Mouse (Mus musculus): ENCODE measurements around the gene As3mt. TPM values are rescaled to one million over a fixed set of nuclear protein-coding genes. Genes with fewer than 3 reads are reported as not detected.
"Not testable (repeated sequence)": the region's sequence is repeated elsewhere in the genome, so short reads cannot be mapped to it uniquely, and the experiment has no call there.

As3mt gene
- polyA plus RNA-seq, 1 experiment from 2014 or later: 42.5 TPM

DNA sequence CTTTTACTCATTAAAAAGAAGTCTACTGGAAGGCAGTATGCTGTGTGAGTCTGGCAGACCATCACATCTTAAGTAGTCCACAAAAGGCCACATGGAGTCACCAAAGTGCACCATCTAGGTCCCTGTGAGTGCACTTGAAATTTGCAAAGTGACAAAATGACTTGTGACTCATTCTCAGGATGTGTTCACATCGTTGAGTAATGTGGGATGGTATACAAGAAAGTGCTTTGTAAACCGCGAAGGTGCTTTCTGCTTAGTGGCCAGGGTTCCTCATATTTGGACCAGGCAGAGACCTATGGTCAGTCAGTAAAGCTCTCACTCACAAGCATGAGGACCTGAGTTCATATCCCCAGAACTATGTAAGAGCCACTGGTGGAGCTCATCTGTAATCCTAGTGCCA lies 40.5 kb downstream of the As3mt start:
- H3K4me2 ChIP-seq (ENCODE audit: low read length): no peak overlapping the region
- no peaks in the 10 kb centered on the region for H3K9me3 ChIP-seq (ENCODE audit: control insufficient read depth, low read length)
- no peak for ATAC-seq (ENCODE audit: low FRiP score, low TSS enrichment)
- H3K4me1 ChIP-seq (ENCODE audit: control insufficient read depth, insufficient read depth, low read length): 0 out of 2 replicates have a peak, but pooled peaks cover 4% of the 10 kb centered on the region
- no peak overlapping the region for H3K27ac ChIP-seq (replicated peaks; ENCODE audit: low read depth, low read length)
- 91% methylated on average over 3 of the region's 3 CpGs for WGBS
- H3K27me3 ChIP-seq (ENCODE audit: control insufficient read depth, insufficient read depth, low read length): no peaks in the 10 kb centered on the region
- no peak overlapping the region for H3K4me3 ChIP-seq (replicated peaks; ENCODE audit: low read depth, low read length)
- no peak for DNase-seq
- no peaks in the 10 kb centered on the region for H3K36me3 ChIP-seq (ENCODE audit: control insufficient read depth, insufficient read depth, low read length)
- no peak overlapping the region for H3K9ac ChIP-seq (replicated peaks; ENCODE audit: low read length)

DNA sequence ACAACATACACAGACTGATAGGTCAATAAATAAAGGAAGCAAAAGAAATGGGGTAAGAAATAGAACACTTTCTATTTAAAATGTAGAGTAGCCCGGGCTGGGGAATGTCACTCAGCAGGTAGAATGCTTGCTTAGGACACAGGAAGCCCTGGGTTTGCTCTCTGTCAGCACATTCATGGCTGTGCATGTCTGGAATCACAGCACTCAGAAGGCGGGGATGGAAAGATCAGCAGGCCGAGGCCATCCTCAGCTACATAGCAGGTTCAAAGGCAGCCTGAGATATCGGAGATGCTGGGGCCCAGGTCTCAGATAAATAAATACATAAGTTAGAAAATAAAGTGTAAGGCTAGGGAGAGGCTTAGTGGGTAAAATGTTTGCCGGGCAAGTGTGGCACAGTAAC lies 45.0 kb downstream of the As3mt start:
- WGBS: 92% methylated on average over 5 of the region's 5 CpGs
- no peak for ATAC-seq (ENCODE audit: low FRiP score, low TSS enrichment)

DNA sequence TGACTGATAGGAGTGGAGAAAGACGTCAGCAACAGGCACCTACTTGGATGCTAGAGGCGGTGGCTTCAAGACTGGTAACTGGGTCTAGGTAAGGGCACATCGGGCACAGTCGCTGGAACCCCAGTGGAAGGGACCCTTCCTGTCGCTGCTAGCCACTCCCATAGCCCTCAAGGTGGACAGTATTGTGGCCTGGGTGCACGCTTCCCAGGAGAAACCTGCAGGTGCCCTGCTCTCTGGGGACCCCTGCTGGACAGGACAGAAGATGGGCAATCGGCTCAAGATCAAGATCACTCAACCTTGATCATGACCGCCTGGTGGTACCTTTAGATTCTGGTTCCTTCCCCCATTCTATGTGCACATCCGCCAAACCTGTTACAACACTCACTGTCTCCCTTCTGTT lies 47.8 kb downstream of the As3mt start:
- no peak overlapping the region for H3K4me3 ChIP-seq (replicated peaks; ENCODE audit: low read depth, low read length)
- no peak overlapping the region for H3K27ac ChIP-seq (replicated peaks; ENCODE audit: low read depth, low read length)
- no peak overlapping the region for H3K4me2 ChIP-seq (ENCODE audit: low read length)
- DNase-seq (no peak), ATAC-seq (ENCODE audit: low FRiP score, low TSS enrichment) (no peak)
- no peaks in the 10 kb centered on the region for H3K9me3 ChIP-seq (ENCODE audit: control insufficient read depth, low read length)
- no peaks in the 10 kb centered on the region for H3K4me1 ChIP-seq (ENCODE audit: control insufficient read depth, insufficient read depth, low read length)
- H3K27me3 ChIP-seq (ENCODE audit: control insufficient read depth, insufficient read depth, low read length): peaks cover 12% of the 10 kb centered on the region
- no peak overlapping the region for H3K9ac ChIP-seq (replicated peaks; ENCODE audit: low read length)
- no peaks in the 10 kb centered on the region for H3K36me3 ChIP-seq (ENCODE audit: control insufficient read depth, insufficient read depth, low read length)
- 52% methylated on average over 9 of the region's 9 CpGs for WGBS

More for the DNA sequence above, 45.0 kb downstream of the As3mt start:
- H3K27ac ChIP-seq (replicated peaks; ENCODE audit: low read depth, low read length): no peak overlapping the region
- no peak for DNase-seq
- H3K4me3 ChIP-seq (replicated peaks; ENCODE audit: low read depth, low read length): no peak overlapping the region
- no peaks in the 10 kb centered on the region for H3K27me3 ChIP-seq (ENCODE audit: control insufficient read depth, insufficient read depth, low read length)
- H3K36me3 ChIP-seq (ENCODE audit: control insufficient read depth, insufficient read depth, low read length): no peaks in the 10 kb centered on the region
- H3K9ac ChIP-seq (replicated peaks; ENCODE audit: low read length): no peak overlapping the region
- no peak overlapping the region for H3K4me2 ChIP-seq (ENCODE audit: low read length)
- H3K9me3 ChIP-seq (ENCODE audit: control insufficient read depth, low read length): no peaks in the 10 kb centered on the region
- H3K4me1 ChIP-seq (ENCODE audit: control insufficient read depth, insufficient read depth, low read length): no peaks in the 10 kb centered on the region

- Histone ChIP-seq H3K9ac (replicated peaks; ENCODE audit: low read length) (no peak overlapping the region), H3K9me3 (ENCODE audit: control insufficient read depth, low read length) (no peaks in the 10 kb centered on the region), H3K4me2 (ENCODE audit: low read length) (no peak overlapping the region), H3K27ac (replicated peaks; ENCODE audit: low read depth, low read length) (no peak overlapping the region), H3K4me3 (replicated peaks; ENCODE audit: low read depth, low read length) (no peak overlapping the region), H3K36me3 (ENCODE audit: control insufficient read depth, insufficient read depth, low read length) (no peaks in the 10 kb centered on the region), H3K27me3 (ENCODE audit: control insufficient read depth, insufficient read depth, low read length) (peaks cover 12% of the 10 kb centered on the region), H3K4me1 (ENCODE audit: control insufficient read depth, insufficient read depth, low read length) (no peaks in the 10 kb centered on the region)
- WGBS: 93% methylated on average over 4 of the region's 4 CpGs
- ATAC-seq (ENCODE audit: low FRiP score, low TSS enrichment): no peak
- DNase-seq: no peak
These were observed 49.0 kb downstream of the As3mt start for GRCm38 (mm10) chr19:46756221-46756620.

DNA sequence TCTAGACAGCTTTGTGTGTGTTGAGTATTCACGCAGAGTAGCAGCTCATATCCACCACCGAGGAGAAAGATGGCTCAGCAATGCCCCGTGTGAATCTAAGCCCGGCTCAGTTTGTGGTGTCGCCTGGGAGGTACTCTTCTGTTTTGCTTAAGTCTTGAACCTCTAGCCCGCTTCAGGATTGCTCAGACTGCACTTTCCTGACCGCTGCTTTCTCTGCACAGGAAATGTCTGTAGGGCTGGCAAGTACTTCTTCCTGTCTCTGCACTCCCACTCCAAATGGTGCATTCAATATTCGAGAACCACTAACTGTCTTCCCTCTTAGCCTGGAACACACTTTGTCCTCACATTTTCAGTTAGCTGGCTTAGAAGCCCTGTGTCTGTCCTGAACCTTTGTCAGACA lies 51.8 kb downstream of the As3mt start:
- H3K4me3 ChIP-seq (replicated peaks; ENCODE audit: low read depth, low read length): no peak overlapping the region
- H3K9me3 ChIP-seq (ENCODE audit: control insufficient read depth, low read length): no peaks in the 10 kb centered on the region
- H3K9ac ChIP-seq (replicated peaks; ENCODE audit: low read length): no peak overlapping the region
- H3K36me3 ChIP-seq (ENCODE audit: control insufficient read depth, insufficient read depth, low read length): no peaks in the 10 kb centered on the region
- no peak overlapping the region for H3K27ac ChIP-seq (replicated peaks; ENCODE audit: low read depth, low read length)
- DNase-seq: no peak
- peaks cover 12% of the 10 kb centered on the region for H3K27me3 ChIP-seq (ENCODE audit: control insufficient read depth, insufficient read depth, low read length)
- no peak overlapping the region for H3K4me2 ChIP-seq (ENCODE audit: low read length)
- peaks cover 14% of the 10 kb centered on the region for H3K4me1 ChIP-seq (ENCODE audit: control insufficient read depth, insufficient read depth, low read length)
- WGBS: 69% methylated on average over 8 of the region's 8 CpGs
- ATAC-seq (ENCODE audit: low FRiP score, low TSS enrichment): no peak

DNA sequence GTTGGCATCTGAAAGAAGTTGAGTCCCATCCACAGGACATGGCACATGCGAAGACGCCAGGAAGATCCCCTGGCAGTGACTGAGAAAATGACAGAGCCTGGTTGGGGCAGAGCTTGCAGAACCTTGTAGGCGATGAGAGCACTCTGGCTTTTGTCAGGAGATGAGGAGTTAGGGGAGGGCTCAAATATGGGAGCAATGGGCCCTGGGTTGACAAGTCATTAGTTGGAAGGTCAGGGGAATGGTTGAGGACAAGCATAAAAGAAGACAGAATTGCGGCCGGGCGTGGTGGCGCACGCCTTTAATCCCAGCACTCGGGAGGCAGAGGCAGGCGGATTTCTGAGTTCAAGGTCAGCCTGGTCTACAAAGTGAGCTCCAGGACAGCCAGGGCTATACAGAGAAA lies 52.7 kb downstream of the As3mt start:
- H3K9ac ChIP-seq (replicated peaks; ENCODE audit: low read length); DNase-seq; H3K4me3 ChIP-seq (replicated peaks; ENCODE audit: low read depth, low read length); ATAC-seq (ENCODE audit: low FRiP score, low TSS enrichment); H3K4me2 ChIP-seq (ENCODE audit: low read length); H3K27ac ChIP-seq (replicated peaks; ENCODE audit: low read depth, low read length); H3K9me3 ChIP-seq (ENCODE audit: control insufficient read depth, low read length); H3K36me3 ChIP-seq (ENCODE audit: control insufficient read depth, insufficient read depth, low read length): not testable (repeated sequence)
- peaks cover 22% of the 10 kb centered on the region for H3K4me1 ChIP-seq (ENCODE audit: control insufficient read depth, insufficient read depth, low read length)
- 87% methylated on average over 10 of the region's 10 CpGs for WGBS
- H3K27me3 ChIP-seq (ENCODE audit: control insufficient read depth, insufficient read depth, low read length): peaks cover 12% of the 10 kb centered on the region

DNA sequence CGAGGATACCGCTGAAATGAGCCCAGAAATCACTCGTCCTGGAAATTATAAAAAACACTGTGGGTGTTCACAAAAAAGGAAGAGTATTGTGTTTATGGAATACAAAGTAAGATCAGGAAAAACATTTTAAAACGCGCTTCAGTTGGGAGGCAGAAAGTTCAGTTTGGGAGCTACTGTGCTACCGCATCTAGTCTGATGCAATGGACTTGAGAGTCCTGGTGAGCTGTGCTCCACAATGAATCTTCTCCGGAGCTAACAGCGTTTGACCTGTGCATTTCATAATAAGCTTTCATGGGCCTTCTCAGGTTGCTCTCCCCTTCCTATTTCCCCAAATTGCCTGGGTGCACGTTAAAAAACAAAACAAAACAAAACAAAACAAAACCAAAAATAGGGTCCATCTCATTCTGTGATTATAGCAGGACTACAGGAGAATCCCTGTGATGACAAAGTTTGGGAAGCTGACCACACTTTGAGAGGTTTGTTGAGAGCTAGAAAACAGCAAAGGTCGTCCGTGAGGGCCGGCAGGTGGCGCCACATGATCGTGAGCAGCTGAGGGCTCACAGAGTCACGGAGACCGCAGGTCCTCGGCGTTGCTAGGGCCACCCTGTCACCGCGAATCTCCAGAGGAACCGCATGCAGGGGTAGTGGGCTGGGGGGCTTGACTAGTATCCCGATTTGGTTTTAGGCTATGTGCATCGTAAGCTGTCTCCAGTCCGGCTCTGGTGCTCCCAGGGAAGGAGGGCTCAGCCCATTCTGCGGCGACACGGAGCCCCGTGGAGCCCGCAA lies 53.3 kb downstream of the As3mt start:
- Histone ChIP-seq H3K27me3 (ENCODE audit: control insufficient read depth, insufficient read depth, low read length) (peaks cover 12% of the 10 kb centered on the region), H3K36me3 (ENCODE audit: control insufficient read depth, insufficient read depth, low read length) (no peaks in the 10 kb centered on the region), H3K4me1 (ENCODE audit: control insufficient read depth, insufficient read depth, low read length) (peaks cover 27% of the 10 kb centered on the region), H3K4me3 (replicated peaks; ENCODE audit: low read depth, low read length) (peak overlapping the region; percentile 85), H3K4me2 (ENCODE audit: low read length) (peak overlapping the region; percentile 100), H3K27ac (replicated peaks; ENCODE audit: low read depth, low read length) (peak overlapping the region; percentile 74), H3K9ac (replicated peaks; ENCODE audit: low read length) (peak overlapping the region; percentile 36), H3K9me3 (ENCODE audit: control insufficient read depth, low read length) (no peaks in the 10 kb centered on the region)
- DNase-seq: peak; percentile 93
- ATAC-seq (ENCODE audit: low FRiP score, low TSS enrichment): peak; percentile 65
- 18% methylated on average over 29 of the region's 29 CpGs for WGBS

GRCm38 (mm10) chr19:46761247-46761946 lies 54.1 kb downstream of the As3mt start, which contains the start of gene Cnnm2:
Cnnm2 (plus strand) TSS chr19:46761596.
- DNase-seq: peak; percentile 100

More at GRCm38 (mm10) chr19:46761247-46761946, 54.1 kb downstream of the As3mt start, which contains the start of gene Cnnm2:
- Histone ChIP-seq H3K9ac (replicated peaks; ENCODE audit: low read length) (peak within 1 kb of the TSS; percentile 78), H3K9me3 (ENCODE audit: control insufficient read depth, low read length) (no peaks in the 10 kb centered on the region), H3K27me3 (ENCODE audit: control insufficient read depth, insufficient read depth, low read length) (peaks cover 12% of the 10 kb centered on the region), H3K4me1 (ENCODE audit: control insufficient read depth, insufficient read depth, low read length) (peaks cover 31% of the 10 kb centered on the region), H3K36me3 (ENCODE audit: control insufficient read depth, insufficient read depth, low read length) (no peaks in the 10 kb centered on the region), H3K27ac (replicated peaks; ENCODE audit: low read depth, low read length) (peak within 1 kb of the TSS; percentile 94), H3K4me2 (ENCODE audit: low read length) (peak within 1 kb of the TSS; percentile 100), H3K4me3 (replicated peaks; ENCODE audit: low read depth, low read length) (peak within 1 kb of the TSS; percentile 85)
- ATAC-seq (ENCODE audit: low FRiP score, low TSS enrichment): peak; percentile 98
- under 1% methylated on average over 58 of the region's 59 CpGs for whole genome bisulfite sequencing

Measured in midbrain, embryonic 14.5 days (tissue).